Mouse (Mus musculus): ENCODE data around the gene Grb7. TPM values are rescaled to one million over a fixed set of nuclear protein-coding genes. Genes with fewer than 3 reads are reported as not detected.

The Grb7 gene
- 8.2 TPM for polyA plus RNA-seq (2014; fragmentation: Illumina TruSeq; extraction: RNeasy Lipid Tissue Mini Kit (QIAGEN cat#74804); ENCODE audit: low read depth, low replicate concordance)

DNA sequence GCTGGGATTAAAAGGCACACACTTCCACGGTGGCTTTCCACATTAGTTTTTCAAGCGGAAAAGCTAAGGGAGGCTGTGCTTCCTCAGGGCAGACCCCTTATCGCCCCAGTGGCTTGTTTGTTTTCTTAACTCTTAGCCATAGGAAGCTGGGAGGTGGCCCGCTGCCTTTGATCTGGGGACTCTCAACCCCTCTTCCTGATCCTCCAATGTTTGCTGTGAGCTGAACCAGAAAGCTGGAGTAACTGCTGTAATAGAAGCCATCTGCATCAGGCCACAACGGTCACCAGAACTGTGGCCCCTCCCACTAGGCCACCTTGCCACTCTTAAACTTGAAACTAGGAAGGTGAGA is at the start of gene Grb7:
TSS of gene Grb7 (plus strand) at position 182 of the 349 bp plus-strand sequence.

DNA sequence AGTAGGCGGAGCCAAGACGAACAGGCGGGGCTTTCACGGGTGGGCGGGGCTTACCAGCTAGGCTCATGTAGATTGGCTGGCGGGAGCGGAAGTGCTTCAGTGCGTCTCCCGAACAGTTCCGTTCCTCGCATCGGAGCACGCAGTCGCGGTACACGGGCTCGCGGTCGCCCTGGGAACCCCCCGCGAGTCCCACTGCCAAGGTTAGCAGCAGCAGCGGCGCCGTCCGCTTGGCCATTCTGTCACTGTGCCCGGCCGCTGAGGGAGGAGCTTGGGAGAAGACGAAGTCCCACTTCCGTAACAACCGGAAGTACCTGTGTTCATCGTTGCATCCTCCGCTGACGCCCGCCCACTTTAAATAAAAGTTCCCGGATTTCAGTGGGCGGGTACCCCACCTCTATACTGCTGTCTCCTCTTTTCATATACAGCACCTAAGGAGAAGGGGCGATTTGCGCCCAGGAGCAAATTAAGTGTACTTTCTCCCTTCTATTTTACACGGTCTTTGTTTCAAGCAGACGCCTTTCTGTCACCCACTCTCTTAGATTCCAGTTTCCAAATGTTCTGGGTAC is 46.0 kb upstream of the Grb7 start, which contains the start of gene Pgap3:
TSS of gene Pgap3 (minus strand) at position 330 of the 566 bp plus-strand sequence.

DNA sequence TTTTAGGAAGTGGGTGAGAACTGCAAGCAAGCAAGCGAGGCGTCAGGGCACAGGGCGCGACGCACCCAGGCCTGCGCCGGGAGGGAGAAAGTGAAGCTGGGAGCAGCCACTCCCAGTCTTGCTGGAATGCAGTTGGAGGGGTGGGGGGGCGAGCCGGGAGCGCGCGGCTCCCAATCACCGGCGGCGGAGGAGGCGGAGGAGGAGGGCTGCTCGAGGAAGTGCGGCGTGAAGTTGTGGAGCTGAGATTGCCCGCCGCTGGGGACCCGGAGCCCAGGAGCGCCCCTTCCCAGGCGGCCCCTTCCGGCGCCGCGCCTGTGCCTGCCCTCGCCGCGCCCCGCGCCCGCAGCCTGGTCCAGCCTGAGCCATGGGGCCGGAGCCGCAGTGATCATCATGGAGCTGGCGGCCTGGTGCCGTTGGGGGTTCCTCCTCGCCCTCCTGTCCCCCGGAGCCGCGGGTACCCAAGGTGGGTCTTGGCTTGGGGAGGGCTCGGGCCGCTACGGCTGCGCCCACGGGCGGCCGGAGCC is 33.9 kb upstream of the Grb7 start, which contains the start of gene Erbb2:
TSS of gene Erbb2 (plus strand) at position 198 of the 524 bp plus-strand sequence.

DNA sequence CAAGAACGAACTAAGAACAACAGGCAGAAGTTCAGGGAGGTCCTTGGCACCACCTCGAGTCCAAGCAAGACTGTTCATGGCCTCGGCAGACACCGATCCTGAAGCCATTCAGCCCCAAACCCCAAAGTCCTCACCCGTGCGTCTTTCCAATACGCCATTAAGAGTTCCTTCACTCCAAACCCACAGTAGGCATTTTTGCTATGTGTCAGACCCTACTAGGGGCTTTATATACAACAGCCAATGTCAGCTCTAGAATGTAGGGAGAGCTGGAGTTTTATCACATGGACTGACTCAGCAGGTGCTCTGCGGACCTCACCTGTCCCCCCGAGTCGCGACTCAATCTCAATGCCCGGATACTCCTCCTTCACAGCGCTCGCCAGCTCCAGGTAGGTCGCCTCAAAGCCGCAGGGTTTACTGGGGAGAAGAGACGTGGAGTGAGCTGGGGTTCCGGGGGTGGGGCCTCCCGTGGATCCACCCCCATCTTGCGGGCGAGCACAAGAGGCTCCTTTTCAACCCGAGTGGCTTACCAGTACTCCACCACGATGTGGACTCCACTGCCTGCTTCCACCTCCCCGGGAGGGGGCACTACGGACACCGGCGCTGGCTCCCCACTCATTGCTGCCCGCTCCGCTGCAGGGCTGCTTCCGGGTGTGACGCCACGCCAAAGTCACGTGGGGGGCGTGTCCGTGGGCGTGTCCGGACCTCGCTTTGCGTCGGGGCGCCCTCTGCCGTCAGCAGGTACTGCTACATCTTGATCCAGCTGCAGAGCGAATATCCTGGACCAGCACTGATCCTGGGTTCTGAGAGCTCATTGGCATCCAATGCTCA is 7.6 kb upstream of the Grb7 start, which contains the start of gene Mien1:
TSS of gene Mien1 (minus strand) at position 661 of the 828 bp plus-strand sequence.

Other genes starting within 250 kb of the Grb7 start
- gene Cdk12, start 243.3 kb upstream of the Grb7 start, polyA plus RNA-seq (2014; fragmentation: Illumina TruSeq; extraction: RNeasy Lipid Tissue Mini Kit (QIAGEN cat#74804); ENCODE audit: low read depth, low replicate concordance), result 49.4 TPM
- not detected for gene Neurod2, start 116.7 kb upstream of the Grb7 start, polyA plus RNA-seq (2014; fragmentation: Illumina TruSeq; extraction: RNeasy Lipid Tissue Mini Kit (QIAGEN cat#74804); ENCODE audit: low read depth, low replicate concordance)
- gene Ppp1r1b, start 98.0 kb upstream of the Grb7 start, polyA plus RNA-seq (2014; fragmentation: Illumina TruSeq; extraction: RNeasy Lipid Tissue Mini Kit (QIAGEN cat#74804); ENCODE audit: low read depth, low replicate concordance), result 36.0 TPM
- 1.6 TPM for gene Stard3, start 88.0 kb upstream of the Grb7 start, polyA plus RNA-seq (2014; fragmentation: Illumina TruSeq; extraction: RNeasy Lipid Tissue Mini Kit (QIAGEN cat#74804); ENCODE audit: low read depth, low replicate concordance)
- gene Tcap, start 62.6 kb upstream of the Grb7 start, polyA plus RNA-seq (2014; fragmentation: Illumina TruSeq; extraction: RNeasy Lipid Tissue Mini Kit (QIAGEN cat#74804); ENCODE audit: low read depth, low replicate concordance), result not detected
- not detected for gene Pnmt, start 59.9 kb upstream of the Grb7 start, polyA plus RNA-seq (2014; fragmentation: Illumina TruSeq; extraction: RNeasy Lipid Tissue Mini Kit (QIAGEN cat#74804); ENCODE audit: low read depth, low replicate concordance)
- 0.35 TPM for gene Pgap3, start 45.9 kb upstream of the Grb7 start, polyA plus RNA-seq (2014; fragmentation: Illumina TruSeq; extraction: RNeasy Lipid Tissue Mini Kit (QIAGEN cat#74804); ENCODE audit: low read depth, low replicate concordance)
- 5.8 TPM for gene Erbb2, start 33.9 kb upstream of the Grb7 start, polyA plus RNA-seq (2014; fragmentation: Illumina TruSeq; extraction: RNeasy Lipid Tissue Mini Kit (QIAGEN cat#74804); ENCODE audit: low read depth, low replicate concordance)
- 57.1 TPM for gene Mien1, start 7.4 kb upstream of the Grb7 start, polyA plus RNA-seq (2014; fragmentation: Illumina TruSeq; extraction: RNeasy Lipid Tissue Mini Kit (QIAGEN cat#74804); ENCODE audit: low read depth, low replicate concordance)
- 6.2 TPM for gene Ikzf3, start 99.6 kb downstream of the Grb7 start, polyA plus RNA-seq (2014; fragmentation: Illumina TruSeq; extraction: RNeasy Lipid Tissue Mini Kit (QIAGEN cat#74804); ENCODE audit: low read depth, low replicate concordance)
- gene Zpbp2, start 104.7 kb downstream of the Grb7 start, polyA plus RNA-seq (2014; fragmentation: Illumina TruSeq; extraction: RNeasy Lipid Tissue Mini Kit (QIAGEN cat#74804); ENCODE audit: low read depth, low replicate concordance), result 0.91 TPM
- gene Ormdl3, start 141.0 kb downstream of the Grb7 start, polyA plus RNA-seq (2014; fragmentation: Illumina TruSeq; extraction: RNeasy Lipid Tissue Mini Kit (QIAGEN cat#74804); ENCODE audit: low read depth, low replicate concordance), result 2.4 TPM
- gene Lrrc3c, start 151.9 kb downstream of the Grb7 start, polyA plus RNA-seq (2014; fragmentation: Illumina TruSeq; extraction: RNeasy Lipid Tissue Mini Kit (QIAGEN cat#74804); ENCODE audit: low read depth, low replicate concordance), result not detected
- gene Gm12355, start 179.3 kb downstream of the Grb7 start, polyA plus RNA-seq (2014; fragmentation: Illumina TruSeq; extraction: RNeasy Lipid Tissue Mini Kit (QIAGEN cat#74804); ENCODE audit: low read depth, low replicate concordance), result not detected
- gene Gsdma3, start 180.0 kb downstream of the Grb7 start, polyA plus RNA-seq (2014; fragmentation: Illumina TruSeq; extraction: RNeasy Lipid Tissue Mini Kit (QIAGEN cat#74804); ENCODE audit: low read depth, low replicate concordance), result not detected
- gene Gsdma2, start 200.4 kb downstream of the Grb7 start, polyA plus RNA-seq (2014; fragmentation: Illumina TruSeq; extraction: RNeasy Lipid Tissue Mini Kit (QIAGEN cat#74804); ENCODE audit: low read depth, low replicate concordance), result not detected
- gene Gsdma, start 218.0 kb downstream of the Grb7 start, polyA plus RNA-seq (2014; fragmentation: Illumina TruSeq; extraction: RNeasy Lipid Tissue Mini Kit (QIAGEN cat#74804); ENCODE audit: low read depth, low replicate concordance), result 0.60 TPM
- 12.0 TPM for gene Psmd3, start 236.2 kb downstream of the Grb7 start, polyA plus RNA-seq (2014; fragmentation: Illumina TruSeq; extraction: RNeasy Lipid Tissue Mini Kit (QIAGEN cat#74804); ENCODE audit: low read depth, low replicate concordance)

Data from sigmoid colon, adult 10 weeks (tissue).